Comparison of ENCODE assay signal across 12 mouse cellular contexts in genomic region chr11:103104469-103104868, GRCm38 (mm10). TPM values are rescaled to one million over a fixed set of nuclear protein-coding genes. Genes with fewer than 3 reads are reported as not detected.
DNase-seq lines count a peak whose midpoint lies in the region; ATAC-seq and TF ChIP-seq lines count a peak whose summit lies in the region.
"Had no signal": no experiment of that assay in that cellular context is flagged by ENCODE, and none has a peak within 500 bp of the region (broad histone marks: within the 10 kb centered on the region; RNA-seq: fewer than 3 reads in every experiment).

No protein-coding gene starts in this region.

- no peak overlapping the region for H3K9ac ChIP-seq in heart, embryonic 13.5 days
- H3K9ac ChIP-seq in embryonic facial prominence, embryonic 13.5 days, result no peak overlapping the region
- peak overlapping the region; percentile 83 for H3K9ac ChIP-seq in liver, embryonic 14.5 days (replicated peaks)
- no peak overlapping the region for H3K9ac ChIP-seq in forebrain, embryonic 11.5 days (ENCODE audit: low read length)
- H3K9ac ChIP-seq: hindbrain, embryonic 12.5 days; neural tube, embryonic 12.5 days had no signal

- peaks cover 45% of the 10 kb centered on the region for H3K4me1 ChIP-seq in heart, embryonic 13.5 days
- peaks cover 76% of the 10 kb centered on the region for H3K4me1 ChIP-seq in E14TG2a.4 (replicated peaks; ENCODE audit: low read depth, low read length)
- H3K4me1 ChIP-seq in embryonic facial prominence, embryonic 13.5 days, result peaks cover 22% of the 10 kb centered on the region
- H3K4me1 ChIP-seq in liver, embryonic 14.5 days (replicated peaks; ENCODE audit: control insufficient read depth in 2 of 2, insufficient read depth in 2 of 2, low read length in 1 of 2), result peaks cover 34 to 39% of the 10 kb centered on the region in 2 experiments
- H3K4me1 ChIP-seq in forebrain, embryonic 11.5 days (replicated peaks; ENCODE audit: control insufficient read depth, insufficient read depth, low read length), result peaks cover 11% of the 10 kb centered on the region
- peaks cover 25% of the 10 kb centered on the region for H3K4me1 ChIP-seq in thymus, adult 2 months (replicated peaks; ENCODE audit: control insufficient read depth, insufficient read depth, low read length)

- H3K36me3 ChIP-seq in heart, embryonic 13.5 days, result peaks cover 6% of the 10 kb centered on the region; the same call in 1 of the 2 replicates
- peaks cover 34% of the 10 kb centered on the region for H3K36me3 ChIP-seq in E14TG2a.4 (ENCODE audit: insufficient read depth, low read length)
- no peaks in the 10 kb centered on the region for H3K36me3 ChIP-seq in embryonic facial prominence, embryonic 13.5 days
- H3K36me3 ChIP-seq in liver, embryonic 14.5 days (replicated peaks; ENCODE audit: control insufficient read depth, insufficient read depth, low read depth), result peaks cover 22% of the 10 kb centered on the region
- H3K36me3 ChIP-seq in forebrain, embryonic 11.5 days (ENCODE audit: control insufficient read depth, insufficient read depth, low read length), result no peaks in the 10 kb centered on the region
- H3K36me3 ChIP-seq in thymus, adult 2 months (ENCODE audit: control insufficient read depth, insufficient read depth, low read length), result no peaks in the 10 kb centered on the region
- H3K36me3 ChIP-seq: hindbrain, embryonic 12.5 days; neural tube, embryonic 12.5 days had no signal

- peaks cover 28% of the 10 kb centered on the region for H3K27me3 ChIP-seq in heart, embryonic 13.5 days (replicated peaks)
- peaks cover 37% of the 10 kb centered on the region for H3K27me3 ChIP-seq in E14TG2a.4 (ENCODE audit: insufficient read depth, low read length)
- H3K27me3 ChIP-seq in embryonic facial prominence, embryonic 13.5 days, result peaks cover 48% of the 10 kb centered on the region
- peaks cover 25% of the 10 kb centered on the region for H3K27me3 ChIP-seq in liver, embryonic 14.5 days (ENCODE audit: control insufficient read depth, insufficient read depth, low read length)
- peaks cover 27% of the 10 kb centered on the region for H3K27me3 ChIP-seq in forebrain, embryonic 11.5 days (ENCODE audit: control insufficient read depth, insufficient read depth, low read length)
- H3K27me3 ChIP-seq in thymus, adult 2 months (ENCODE audit: control insufficient read depth, insufficient read depth, low read length), result peaks cover 5% of the 10 kb centered on the region; the same call in 1 of the 2 replicates

- H3K4me2 ChIP-seq in heart, embryonic 13.5 days, result peak overlapping the region; percentile 93
- 0 out of 2 replicates have a peak overlapping the region, but pooled peaks have one; percentile 3 for H3K4me2 ChIP-seq in embryonic facial prominence, embryonic 13.5 days
- H3K4me2 ChIP-seq in liver, embryonic 14.5 days (ENCODE audit: low read depth), result peak overlapping the region; percentile 73
- H3K4me2 ChIP-seq in forebrain, embryonic 11.5 days (ENCODE audit: low read depth, low read length, severe bottlenecking), result no peak overlapping the region
- H3K4me2 ChIP-seq: hindbrain, embryonic 12.5 days; neural tube, embryonic 12.5 days had no signal

- no peak for TF ChIP-seq CTCF in E14TG2a.4 (conservative IDR thresholded peaks at IDR 0.05; ENCODE audit: low read length)
- TF ChIP-seq CTCF in liver, embryonic 14.5 days (IDR thresholded peaks at IDR 0.05; ENCODE audit: low read depth), result no peak
- TF ChIP-seq CTCF in thymus, adult 2 months (IDR thresholded peaks at IDR 0.05; ENCODE audit: borderline replicate concordance, control insufficient read depth, extremely low read depth, insufficient read depth, low read length, poor library complexity), result no peak

- WGBS in heart, embryonic 13.5 days, result 66% methylated on average over 7 of the region's 7 CpGs
- 76% methylated on average over 7 of the region's 7 CpGs for WGBS in embryonic facial prominence, embryonic 13.5 days
- WGBS in liver, embryonic 14.5 days (ENCODE audit: insufficient replicate concordance), result 15% methylated on average over 7 of the region's 7 CpGs
- WGBS in forebrain, embryonic 11.5 days, result 83% methylated on average over 7 of the region's 7 CpGs
- WGBS in thymus, adult 2 months, result 94% methylated on average over 7 of the region's 7 CpGs

- ATAC-seq in heart, embryonic 13.5 days (ENCODE audit: extremely low read depth, insufficient number of reproducible peaks, low FRiP score, low TSS enrichment), result no peak
- ATAC-seq in embryonic facial prominence, embryonic 13.5 days (ENCODE audit: insufficient number of reproducible peaks, insufficient read depth, low FRiP score, low TSS enrichment, low read depth), result no peak
- peak; percentile 55 for ATAC-seq in liver, embryonic 14.5 days (ENCODE audit: insufficient read depth)
- ATAC-seq in forebrain, embryonic 11.5 days (replicated peaks; ENCODE audit: low FRiP score), result no peak
- ATAC-seq: forebrain, embryonic 14.5 days had no signal

- peak; percentile 50; the same call in 1 of the 2 replicates for TF ChIP-seq EP300 in liver, embryonic 14.5 days (IDR thresholded peaks at IDR 0.05; ENCODE audit: low read depth)

- no peak overlapping the region for H3K27ac ChIP-seq in heart, embryonic 13.5 days (replicated peaks)
- no peak overlapping the region for H3K27ac ChIP-seq in embryonic facial prominence, embryonic 13.5 days
- peak overlapping the region; percentile 94 for H3K27ac ChIP-seq in liver, embryonic 14.5 days
- no peak overlapping the region for H3K27ac ChIP-seq in forebrain, embryonic 11.5 days (ENCODE audit: low read depth, low read length)
- no peak overlapping the region for H3K27ac ChIP-seq in thymus, adult 2 months (ENCODE audit: control insufficient read depth, insufficient read depth, low read length)
- H3K27ac ChIP-seq: hindbrain, embryonic 12.5 days; neural tube, embryonic 12.5 days had no signal

- H3K4me3 ChIP-seq in heart, embryonic 13.5 days, result peak overlapping the region; percentile 65
- peak overlapping the region; percentile 21; the same call in 1 of the 2 replicates for H3K4me3 ChIP-seq in E14TG2a.4 (replicated peaks; ENCODE audit: low read length)
- H3K4me3 ChIP-seq in embryonic facial prominence, embryonic 13.5 days, result no peak overlapping the region
- peak overlapping the region; percentile 61 to 76 for H3K4me3 ChIP-seq in liver, embryonic 14.5 days (ENCODE audit: insufficient read depth in 1 of 2, low read depth in 2 of 2, low read length in 2 of 2)
- no peak overlapping the region for H3K4me3 ChIP-seq in forebrain, embryonic 11.5 days (ENCODE audit: low read depth, low read length)
- H3K4me3 ChIP-seq in thymus, adult 2 months (ENCODE audit: control insufficient read depth, insufficient read depth, low read length), result no peak overlapping the region
- H3K4me3 ChIP-seq: hindbrain, embryonic 12.5 days; neural tube, embryonic 12.5 days had no signal

- TF ChIP-seq POLR2A in thymus, adult 2 months (IDR thresholded peaks at IDR 0.05; ENCODE audit: control insufficient read depth, extremely low read depth, insufficient read depth, low read length, poor library complexity), result no peak

- no peak for DNase-seq in heart, postnatal 4 days
- peak in 2 of 3 experiments; percentile 80 to 81 for DNase-seq in liver, embryonic 14.5 days (ENCODE audit: low read depth in 3 of 3, low spot score in 3 of 3)
- DNase-seq in forebrain, embryonic 11.5 days (ENCODE audit: low spot score), result no peak
- DNase-seq in thymus, adult 2 months, result no peak
- no peak for DNase-seq in lung, adult 18-20 months
- DNase-seq: right cerebral cortex, postnatal 14 days had no signal

- H3K9me3 ChIP-seq in heart, embryonic 13.5 days, result no peaks in the 10 kb centered on the region
- H3K9me3 ChIP-seq in E14TG2a.4 (ENCODE audit: low read length), result no peaks in the 10 kb centered on the region
- H3K9me3 ChIP-seq in embryonic facial prominence, embryonic 13.5 days, result no peaks in the 10 kb centered on the region
- no peaks in the 10 kb centered on the region for H3K9me3 ChIP-seq in liver, embryonic 14.5 days (ENCODE audit: control insufficient read depth, low read length)
- H3K9me3 ChIP-seq in forebrain, embryonic 11.5 days (ENCODE audit: control insufficient read depth, low read length), result no peaks in the 10 kb centered on the region
- H3K9me3 ChIP-seq: hindbrain, embryonic 12.5 days; neural tube, embryonic 12.5 days had no signal

RNA-seq across cellular contexts. Expression of gene Acbd4, which starts 3.0 kb away (rescaled TPM):
- polyA plus RNA-seq in heart, embryonic 13.5 days (2015; fragmentation: Nextera tagmentation; extraction: Ambion mirVana), result 12.0 and 14.3 TPM in 2 replicates
- 10 to 100 TPM; 25.9 to 29.2 TPM for total RNA-seq in heart, postnatal 4 days (2021)
- polyA plus RNA-seq in embryonic facial prominence, embryonic 13.5 days (2015; fragmentation: Nextera tagmentation; extraction: Ambion mirVana), result 16.6 and 17.4 TPM in 2 replicates
- polyA plus RNA-seq in liver, embryonic 14.5 days (2012; rRNA removed), result 22.2 and 27.3 TPM in 2 replicates
- polyA plus RNA-seq in liver, embryonic 14.5 days (2014; fragmentation: Nextera tagmentation; extraction: Ambion mirVana), result 49.7 and 63.2 TPM in 2 replicates
- polyA plus RNA-seq in forebrain, embryonic 11.5 days (2014; fragmentation: Nextera tagmentation; extraction: Ambion mirVana), result 7.8 and 8.1 TPM in 2 replicates
- polyA plus RNA-seq in thymus, adult 2 months (2012; rRNA removed), result 28.8 and 29.5 TPM in 2 replicates

RNA-seq across cellular contexts. Expression of gene Plcd3, which starts 3.0 kb away (rescaled TPM):
- 7.8 and 8.7 TPM in 2 replicates for polyA plus RNA-seq in heart, embryonic 13.5 days (2015; fragmentation: Nextera tagmentation; extraction: Ambion mirVana)
- 10 to 100 TPM; 28.0 to 34.8 TPM for total RNA-seq in heart, postnatal 4 days (2021)
- polyA plus RNA-seq in embryonic facial prominence, embryonic 13.5 days (2015; fragmentation: Nextera tagmentation; extraction: Ambion mirVana), result 5.3 and 7.2 TPM in 2 replicates
- polyA plus RNA-seq in liver, embryonic 14.5 days (2012; rRNA removed), result 0.31 and 0.36 TPM in 2 replicates
- 0.06 and 0.29 TPM in 2 replicates for polyA plus RNA-seq in liver, embryonic 14.5 days (2014; fragmentation: Nextera tagmentation; extraction: Ambion mirVana)
- polyA plus RNA-seq in forebrain, embryonic 11.5 days (2014; fragmentation: Nextera tagmentation; extraction: Ambion mirVana), result 0.69 and 0.86 TPM in 2 replicates
- polyA plus RNA-seq in thymus, adult 2 months (2012; rRNA removed), result 3.9 and 5.4 TPM in 2 replicates

RNA-seq across cellular contexts. Expression of gene Hexim1, which starts 11.6 kb away (rescaled TPM):
- 2.8 and 3.0 TPM in 2 replicates for polyA plus RNA-seq in heart, embryonic 13.5 days (2015; fragmentation: Nextera tagmentation; extraction: Ambion mirVana)
- total RNA-seq in heart, postnatal 4 days (2021), result 10 to 100 TPM; 14.8 to 15.7 TPM
- 5.2 and 6.9 TPM in 2 replicates for polyA plus RNA-seq in embryonic facial prominence, embryonic 13.5 days (2015; fragmentation: Nextera tagmentation; extraction: Ambion mirVana)
- polyA plus RNA-seq in liver, embryonic 14.5 days (2012; rRNA removed), result 8.4 and 11.4 TPM in 2 replicates
- polyA plus RNA-seq in liver, embryonic 14.5 days (2014; fragmentation: Nextera tagmentation; extraction: Ambion mirVana), result 2.4 and 2.6 TPM in 2 replicates
- 3.9 and 4.6 TPM in 2 replicates for polyA plus RNA-seq in forebrain, embryonic 11.5 days (2014; fragmentation: Nextera tagmentation; extraction: Ambion mirVana)
- 18.2 and 18.4 TPM in 2 replicates for polyA plus RNA-seq in thymus, adult 2 months (2012; rRNA removed)

RNA-seq across cellular contexts. Expression of gene Hexim2, which starts 27.8 kb away (rescaled TPM):
- 5.7 and 6.2 TPM in 2 replicates for polyA plus RNA-seq in heart, embryonic 13.5 days (2015; fragmentation: Nextera tagmentation; extraction: Ambion mirVana)
- 1 to 10 TPM; 4.2 to 4.8 TPM for total RNA-seq in heart, postnatal 4 days (2021)
- 15.0 and 16.2 TPM in 2 replicates for polyA plus RNA-seq in embryonic facial prominence, embryonic 13.5 days (2015; fragmentation: Nextera tagmentation; extraction: Ambion mirVana)
- 2.2 and 3.5 TPM in 2 replicates for polyA plus RNA-seq in liver, embryonic 14.5 days (2012; rRNA removed)
- 3.4 and 4.4 TPM in 2 replicates for polyA plus RNA-seq in liver, embryonic 14.5 days (2014; fragmentation: Nextera tagmentation; extraction: Ambion mirVana)
- polyA plus RNA-seq in forebrain, embryonic 11.5 days (2014; fragmentation: Nextera tagmentation; extraction: Ambion mirVana), result 8.7 and 9.2 TPM in 2 replicates
- 4.9 and 6.9 TPM in 2 replicates for polyA plus RNA-seq in thymus, adult 2 months (2012; rRNA removed)

Comparison
In these comparisons a context has a peak if more than half of its experiments do, and no peak if none do; other contexts are left out.
1. H3K4me3 ChIP-seq: peak in heart, embryonic 13.5 days (single experiment), E14TG2a.4 (single experiment) and liver, embryonic 14.5 days (2 of 2); none in embryonic facial prominence, embryonic 13.5 days (single experiment), forebrain, embryonic 11.5 days (single experiment) and thymus, adult 2 months (single experiment).
2. DNase-seq: peak in liver, embryonic 14.5 days (2 of 3); none in heart, postnatal 4 days (single experiment), forebrain, embryonic 11.5 days (single experiment), thymus, adult 2 months (single experiment) and lung, adult 18-20 months (0 of 2).